Mouse (Mus musculus) brain, embryonic 14.5 days (tissue): ENCODE results near the gene Lamtor5. TPM values are rescaled to one million over a fixed set of nuclear protein-coding genes. Genes with fewer than 3 reads are reported as not detected.

Experiments used
- DNase-seq: peaks from one replicate; pipeline ENCODE4 v3.0.0-alpha.2; 2011; ENCODE audit warnings: low read depth
- CTCF ChIP-seq: fragments of 200-500 bp; IDR thresholded peaks from 2 replicates; pipeline ENCODE4 v1.5.1; 2012; ENCODE audit warnings: inconsistent platforms, mild to moderate bottlenecking, moderate library complexity, borderline replicate concordance; ENCODE audit not compliant: insufficient read depth, insufficient read length; ENCODE audit errors: extremely low read depth
- POLR2A ChIP-seq: fragments of 200-500 bp; IDR thresholded peaks from 2 replicates; pipeline ENCODE4 v1.6.1; 2012; ENCODE audit warnings: mild to moderate bottlenecking, inconsistent platforms, borderline replicate concordance; ENCODE audit not compliant: poor library complexity, insufficient read depth, insufficient read length, severe bottlenecking; ENCODE audit errors: extremely low read depth
- polyA plus RNA-seq: library from polyadenylated mRNA; depleted of rRNA; stranded (reverse); fragments of >200 nt; gene quantifications from 2 replicates; pipeline ENCODE4 v1.2.3, GENCODE M21; 2012; rRNA removed

Lamtor5 gene
- polyA plus RNA-seq, result 91.3 and 119 TPM in 2 replicates

DNA sequence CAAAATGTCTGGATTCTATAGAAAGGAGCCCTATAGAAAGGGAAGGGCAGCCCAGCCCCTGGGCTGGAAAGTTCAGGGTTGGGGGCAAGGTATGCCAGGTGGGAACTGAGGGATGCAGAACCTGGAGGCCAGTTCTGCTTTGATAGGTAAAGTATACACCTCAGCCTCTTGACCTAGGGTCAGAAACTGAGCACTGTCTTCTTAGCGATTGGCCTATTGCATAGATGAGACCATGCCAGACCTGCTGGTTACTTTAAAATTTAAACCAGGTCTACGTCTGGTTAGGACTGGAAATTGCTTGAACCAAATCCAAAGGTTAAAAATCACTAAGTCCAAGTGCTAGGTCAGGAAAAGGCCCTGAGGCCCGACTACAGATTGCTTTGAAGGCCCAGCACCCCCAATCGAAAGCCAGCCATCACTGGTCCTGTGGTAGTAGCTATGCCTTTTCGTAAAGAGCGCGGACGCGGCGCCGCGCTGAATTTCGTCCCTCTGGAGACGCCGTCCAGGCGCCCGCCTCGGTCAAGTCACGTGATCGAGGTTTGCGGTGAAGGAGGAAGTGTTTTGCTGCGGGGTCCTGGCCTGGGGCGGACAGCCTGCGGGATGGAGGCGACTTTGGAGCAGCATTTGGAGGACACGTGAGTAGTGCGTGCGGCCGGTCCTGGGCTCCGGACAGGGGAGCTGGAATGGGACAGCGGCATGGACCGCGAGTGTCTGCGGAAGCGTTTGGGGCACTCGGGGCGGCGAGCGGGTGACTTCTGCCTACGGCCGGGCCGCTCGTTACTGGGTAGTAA, at the start of gene Lamtor5:
TSS of gene Lamtor5 (plus strand) at position 380 of the 791 bp plus-strand sequence.
- peak; percentile 95 for DNase-seq
- TF ChIP-seq POLR2A (peak; percentile 24; the same call in 1 of the 2 replicates), CTCF (no peak)

DNA sequence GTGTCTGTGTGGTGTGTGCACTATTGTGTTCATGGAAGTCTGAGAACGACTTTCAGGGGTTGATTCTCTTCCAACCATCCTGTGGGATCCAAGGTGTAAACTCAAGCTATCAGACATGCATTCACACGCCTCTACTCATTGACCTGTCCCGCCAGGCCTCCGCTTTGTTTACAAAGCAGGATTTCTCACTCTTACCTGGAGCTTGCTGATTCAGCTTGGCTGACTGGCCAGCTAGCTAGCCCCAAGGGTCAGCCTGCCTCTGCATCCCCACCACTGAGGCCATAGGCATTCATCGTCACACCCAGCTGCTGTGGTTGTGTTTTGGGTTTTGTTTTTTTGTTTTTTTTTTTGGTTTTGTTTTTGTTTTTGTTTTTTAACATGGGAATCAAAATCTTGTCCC, 49.4 kb upstream of the Lamtor5 start:
- no peak for DNase-seq
- no peak for TF ChIP-seq CTCF
- TF ChIP-seq POLR2A, result no peak

DNA sequence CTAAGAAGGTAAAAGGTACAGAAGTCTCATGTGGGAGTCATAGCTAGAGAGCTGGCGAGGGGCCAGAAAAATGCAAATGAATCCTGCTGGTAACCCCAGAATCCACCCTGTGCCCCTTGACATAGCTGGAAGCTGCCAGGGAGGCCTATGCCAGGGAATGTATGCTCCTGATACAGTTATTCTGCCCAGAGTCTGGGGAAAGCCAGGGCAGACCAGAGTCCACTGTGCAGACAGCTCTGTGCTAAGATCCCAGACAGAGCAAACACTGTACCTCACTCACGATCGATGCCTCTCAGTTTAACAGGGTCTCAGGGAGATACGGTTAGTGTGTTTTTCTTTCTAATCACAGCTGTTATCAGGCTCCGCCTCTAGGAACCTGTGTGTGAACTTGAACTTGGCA, 48.8 kb upstream of the Lamtor5 start:
- no peak for TF ChIP-seq CTCF
- TF ChIP-seq POLR2A, result no peak

DNA sequence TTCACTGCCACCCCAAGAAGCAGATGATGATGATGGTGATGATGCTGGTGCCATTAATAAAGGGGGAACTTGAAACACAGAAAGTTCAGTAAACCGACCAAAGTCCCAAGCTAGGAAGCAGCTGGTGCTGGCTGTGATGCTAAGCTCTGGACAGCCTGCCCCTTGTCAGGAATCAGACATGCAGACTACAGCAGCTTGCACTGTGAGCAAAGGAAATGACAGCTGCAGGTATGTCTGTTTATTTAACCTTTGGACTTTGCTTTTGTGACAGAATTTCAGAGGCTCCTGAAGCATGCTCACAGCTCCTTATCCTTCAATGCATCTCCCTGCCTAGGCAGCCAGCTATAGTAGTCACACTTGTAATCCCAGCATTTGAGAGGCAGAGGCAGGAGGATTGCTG, 48.1 kb upstream of the Lamtor5 start, which contains the start of gene A630076J17Rik:
TSS of gene A630076J17Rik (plus strand) at position 88 of the 400 bp plus-strand sequence.
- TF ChIP-seq CTCF (no peak), POLR2A (no peak)
- DNase-seq, result no peak

More for the DNA sequence above, 48.8 kb upstream of the Lamtor5 start:
- no peak for DNase-seq

DNA sequence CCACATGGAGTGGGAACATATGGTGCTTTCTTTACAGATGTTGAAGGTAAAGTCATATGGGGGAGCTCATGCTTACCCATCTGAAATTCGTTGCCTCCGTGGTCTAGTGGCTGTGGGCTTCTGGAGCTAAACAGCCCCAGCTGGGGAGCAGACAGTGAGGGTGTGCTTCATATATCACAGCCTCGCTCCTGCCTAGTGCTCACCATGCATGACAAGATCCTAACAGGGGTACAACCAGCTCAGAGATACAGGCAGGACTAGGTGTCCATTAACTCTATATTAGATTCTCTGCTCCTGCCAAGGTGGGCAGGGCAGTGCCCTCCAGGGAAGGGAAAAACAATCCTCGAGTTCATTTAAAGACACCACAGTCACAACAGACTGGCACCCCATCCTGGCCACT, 47.5 kb upstream of the Lamtor5 start:
- TF ChIP-seq POLR2A (no peak), CTCF (no peak)
- no peak for DNase-seq

DNA sequence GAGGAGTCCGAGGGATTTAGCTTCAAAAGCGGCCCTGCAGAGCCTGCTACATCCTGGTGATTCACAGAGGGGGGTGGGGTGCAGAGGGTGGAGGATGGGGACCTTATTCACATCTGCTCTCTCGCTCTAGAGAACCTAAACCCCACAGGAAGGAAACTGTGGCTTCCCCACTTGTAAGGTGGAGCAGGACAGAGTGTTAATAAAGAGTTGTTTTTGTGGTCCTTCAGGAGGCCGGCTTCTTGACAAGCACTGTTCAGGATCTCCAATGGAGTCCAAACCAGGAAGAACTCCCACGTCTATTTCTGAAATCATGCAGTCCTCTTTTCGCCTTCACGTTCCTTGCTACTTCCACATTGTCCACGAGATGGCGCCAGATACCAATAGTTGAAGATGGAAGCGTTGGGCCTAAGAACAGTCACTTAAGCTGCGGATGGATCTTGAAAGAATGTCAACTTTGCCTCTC, 45.3 kb upstream of the Lamtor5 start:
- DNase-seq, result peak; percentile 93

DNA sequence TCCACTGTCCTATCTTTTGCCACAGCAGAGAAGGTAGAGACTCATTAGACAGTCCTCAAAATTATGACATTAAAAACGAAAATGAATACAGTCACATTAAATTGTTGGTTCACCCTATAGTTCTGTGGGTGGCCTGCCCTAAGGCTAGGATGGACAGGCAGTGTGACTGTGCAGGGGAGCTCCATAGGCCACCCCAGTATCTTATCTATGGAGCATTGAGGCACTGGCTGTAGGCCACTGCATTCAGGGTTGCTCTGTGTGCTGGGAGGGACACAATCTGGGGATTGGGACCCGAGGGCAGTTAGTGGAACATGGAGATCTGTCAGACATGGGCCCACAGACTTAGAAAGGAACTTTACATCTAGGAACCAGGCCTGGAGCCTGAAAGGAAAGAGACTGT, 44.7 kb upstream of the Lamtor5 start:
- no peak for DNase-seq
- TF ChIP-seq POLR2A (no peak), CTCF (no peak)

More for the DNA sequence above, 45.3 kb upstream of the Lamtor5 start:
- TF ChIP-seq CTCF, result peak; percentile 94
- no peak for TF ChIP-seq POLR2A

DNA sequence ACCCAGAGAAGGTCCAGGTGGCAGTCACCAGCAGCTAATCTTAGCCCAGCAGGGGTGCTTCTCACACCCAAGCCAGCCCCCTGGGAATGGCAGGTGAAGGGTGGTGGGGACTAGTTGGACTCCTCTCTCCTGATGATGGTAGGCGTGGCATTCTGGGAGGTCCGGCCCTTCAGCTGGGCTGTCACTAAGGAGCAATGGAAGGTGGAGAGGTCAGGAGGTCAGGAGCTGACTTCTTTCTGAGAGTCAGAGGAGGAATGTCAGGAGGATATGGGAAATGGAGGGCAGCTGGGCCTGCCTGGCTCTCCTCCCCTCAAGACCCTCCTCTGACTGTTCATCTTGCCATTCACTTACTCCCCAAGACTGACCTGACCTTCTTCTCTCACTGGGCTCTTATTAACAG, 40.6 kb upstream of the Lamtor5 start:
- DNase-seq, result no peak
- no peak for TF ChIP-seq POLR2A
- TF ChIP-seq CTCF, result no peak

DNA sequence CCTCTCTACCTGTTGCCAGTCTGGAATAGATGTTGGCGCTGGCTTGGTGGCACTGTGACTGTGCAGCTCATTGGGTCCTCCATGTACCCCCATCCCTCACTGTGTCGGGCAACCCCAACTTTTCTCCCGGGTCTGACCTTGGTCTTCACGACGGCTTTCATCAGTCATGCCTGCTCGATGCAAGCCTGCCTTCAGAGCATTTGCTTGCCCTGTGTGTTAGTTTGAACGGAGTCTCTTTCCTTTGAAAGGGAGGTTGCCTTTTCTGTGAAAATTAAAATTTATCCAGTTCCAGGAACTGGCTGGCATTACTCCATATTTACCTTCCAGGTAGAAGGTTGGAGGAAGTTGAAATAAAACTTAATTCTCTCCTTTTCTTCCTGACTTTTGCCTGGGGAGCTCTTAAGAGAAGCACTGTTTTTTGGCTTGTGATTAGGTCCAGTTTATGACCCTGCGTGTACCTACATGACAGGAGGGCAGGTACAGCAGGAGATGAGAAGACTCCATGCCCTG, 40.1 kb upstream of the Lamtor5 start:
- DNase-seq, result no peak
- no peak for TF ChIP-seq CTCF

DNA sequence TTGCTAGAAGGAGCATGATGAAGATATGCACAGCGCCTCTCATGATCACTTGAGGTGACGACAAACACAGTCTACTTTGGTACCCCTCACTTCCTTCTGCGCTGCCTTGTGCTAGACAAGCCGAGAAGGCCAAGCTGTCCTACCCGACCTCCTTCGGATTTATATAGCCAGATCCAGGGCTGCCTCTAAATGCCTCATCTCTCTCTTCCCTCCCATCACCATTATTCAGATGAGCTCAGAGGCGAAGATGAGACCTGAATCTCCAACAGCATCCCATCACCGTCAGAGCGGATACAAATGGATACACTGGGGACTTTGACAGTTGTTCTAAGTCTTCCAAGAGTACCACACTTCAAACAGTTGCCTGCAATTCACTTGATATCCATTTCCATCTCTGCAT, 39.1 kb upstream of the Lamtor5 start, which contains the start of gene Prok1:
TSS of gene Prok1 (minus strand) at position 101 of the 400 bp plus-strand sequence.
- TF ChIP-seq POLR2A, result no peak
- TF ChIP-seq CTCF, result no peak

DNA sequence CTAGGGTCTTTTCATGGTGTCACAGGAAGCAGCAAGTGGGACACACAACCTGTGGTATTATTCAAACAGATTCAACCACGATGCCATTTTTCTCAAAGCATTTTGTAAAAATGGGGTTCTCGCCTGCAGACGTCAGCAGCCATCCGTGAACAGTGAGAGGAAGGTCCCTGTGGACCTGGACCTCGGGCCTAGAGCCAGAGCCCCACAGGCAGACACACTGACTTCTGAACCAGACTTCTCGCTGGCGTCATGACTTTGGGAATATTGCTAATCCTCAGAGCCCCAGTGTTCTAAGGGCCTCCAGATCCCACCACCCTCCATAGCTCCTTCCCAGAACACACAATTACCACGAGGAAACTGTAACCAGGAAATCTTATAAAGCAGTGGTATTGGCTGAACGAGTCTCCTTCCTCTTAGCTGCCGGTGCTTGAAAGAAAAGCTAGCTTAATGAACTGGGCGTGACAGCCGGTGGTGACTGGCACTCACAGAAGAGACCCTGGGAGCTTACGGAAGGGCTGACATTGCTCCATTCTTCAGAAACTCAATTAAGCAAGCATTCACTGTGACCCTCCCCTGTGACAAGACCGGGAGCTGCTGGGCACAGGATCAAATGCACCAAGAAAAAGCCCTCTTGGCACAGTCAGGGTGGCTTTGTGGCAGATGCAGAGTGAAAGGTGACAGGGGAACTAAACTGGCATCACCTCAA, 37.1 kb upstream of the Lamtor5 start:
- TF ChIP-seq POLR2A (no peak), CTCF (no peak)
- DNase-seq, result peak; percentile 87

More for the DNA sequence above, 39.1 kb upstream of the Lamtor5 start, which contains the start of gene Prok1:
- DNase-seq, result no peak
